Comparison of ENCODE assay signal across 1 mouse cellular context in the genomic region with DNA sequence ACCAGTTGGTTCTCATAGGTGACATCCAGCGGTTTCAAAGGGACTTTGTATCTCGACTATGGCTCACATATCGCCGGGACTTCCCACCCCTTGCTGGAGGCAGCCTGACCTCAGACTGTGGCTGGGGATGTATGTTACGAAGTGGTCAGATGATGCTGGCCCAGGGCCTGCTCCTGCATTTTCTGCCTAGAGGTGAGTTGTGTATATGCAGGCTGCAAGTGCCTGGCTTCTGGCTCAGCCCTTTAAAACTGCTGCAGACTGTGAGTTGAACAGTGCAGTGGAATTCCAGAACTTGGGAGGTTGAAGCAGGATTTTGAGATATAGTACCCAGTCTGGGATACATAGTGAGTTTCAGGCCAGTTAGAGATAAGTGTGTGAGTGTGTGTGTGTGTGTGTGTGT.
TF ChIP-seq lines count a peak whose summit lies in the region.

No protein-coding gene starts in this region.

TF ChIP-seq in MEL, 35 proteins besides CTCF, POLR2A, EP300 and RAD21 (continued from another document):
- no peak for TF ChIP-seq SMC3 (IDR thresholded peaks at IDR 0.05; ENCODE audit: low read depth, low read length)
TF ChIP-seq in MEL: peak in this region for 0.
